Mouse (Mus musculus): ENCODE data around the gene Cntd1. TPM values are rescaled to one million over a fixed set of nuclear protein-coding genes. Genes with fewer than 3 reads are reported as not detected.

Cntd1 gene
- polyA plus RNA-seq, 1 experiment from 2014 or later = 1.1 TPM

- H3K27me3 ChIP-seq (replicated peaks; ENCODE audit: insufficient read depth, low read length) = no peaks in the 10 kb centered on the region
- ATAC-seq = no peak
- H3K4me2 ChIP-seq (replicated peaks; ENCODE audit: low read depth, low read length) = peak overlapping the region; percentile 83
Measured at GRCm38 (mm10) chr11:101252941-101253340, 25.9 kb upstream of the Cntd1 start.

DNA sequence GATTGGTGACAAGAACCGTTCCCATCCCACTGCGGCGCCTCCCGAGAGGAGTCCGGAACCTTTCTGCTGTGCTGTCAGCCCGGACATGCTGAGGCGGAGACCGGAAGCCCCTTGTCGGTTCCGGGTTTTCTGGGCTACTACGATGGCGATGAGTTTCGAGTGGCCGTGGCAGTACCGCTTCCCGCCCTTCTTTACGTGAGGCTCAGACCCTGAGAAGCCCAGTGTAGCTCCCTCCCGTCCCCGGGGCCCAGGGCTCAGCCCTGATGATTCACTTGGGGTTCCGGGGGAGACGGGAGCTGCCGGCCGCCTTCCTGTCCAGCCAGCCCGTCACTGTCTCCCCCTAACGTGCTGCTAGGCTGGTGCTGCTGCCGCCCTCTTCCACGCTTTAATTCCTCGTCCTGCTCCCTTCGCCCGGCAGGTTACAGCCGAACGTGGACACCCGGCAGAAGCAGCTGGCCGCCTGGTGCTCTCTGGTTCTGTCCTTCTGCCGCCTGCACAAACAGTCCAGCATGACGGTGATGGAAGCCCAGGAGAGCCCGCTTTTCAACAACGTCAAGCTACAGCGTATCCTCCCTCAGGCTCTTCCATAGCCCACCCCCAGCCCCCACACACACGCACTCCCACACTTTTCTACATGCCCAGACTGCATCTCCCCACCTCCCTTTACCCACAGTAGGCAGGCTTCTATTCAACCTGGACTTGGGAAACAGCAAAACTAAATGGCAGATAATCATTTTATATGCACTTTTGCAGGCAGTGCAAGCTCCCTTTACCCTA is 25.0 kb upstream of the Cntd1 start, which contains the start of gene Vps25:
Vps25 (plus strand) TSS at position 95 of the 777 bp plus-strand sequence.
- peak; percentile 91 for ATAC-seq
- H3K4me2 ChIP-seq (replicated peaks; ENCODE audit: low read depth, low read length) = peak within 1 kb of the TSS; percentile 83
- DNase-seq (ENCODE audit: low spot score) = peak; percentile 90
- no peaks in the 10 kb centered on the region for H3K27me3 ChIP-seq (replicated peaks; ENCODE audit: insufficient read depth, low read length)
- 0% methylated on average over 38 of the region's 40 CpGs for WGBS
- H3K36me3 ChIP-seq (ENCODE audit: insufficient read depth, low read length) = no peaks in the 10 kb centered on the region
- TF ChIP-seq CTCF (IDR thresholded peaks at IDR 0.05) = peak; percentile 53
- no peak for TF ChIP-seq EP300 (IDR thresholded peaks at IDR 0.05)
- H3K9me3 ChIP-seq (ENCODE audit: low read length) = no peaks in the 10 kb centered on the region
- H3K27ac ChIP-seq (ENCODE audit: low read length) = peak within 1 kb of the TSS; percentile 92
- H3K9ac ChIP-seq (replicated peaks; ENCODE audit: low read depth) = peak within 1 kb of the TSS; percentile 87
- H3K4me3 ChIP-seq (ENCODE audit: low read depth, low read length) = peak within 1 kb of the TSS; percentile 92
- peaks cover 3% of the 10 kb centered on the region; the same call in 1 of the 2 replicates for H3K4me1 ChIP-seq (ENCODE audit: insufficient read depth, low read depth, low read length)

More at GRCm38 (mm10) chr11:101252941-101253340, 25.9 kb upstream of the Cntd1 start:
- DNase-seq (ENCODE audit: low spot score) = no peak
- WGBS = 3% methylated on average over 7 of the region's 7 CpGs
- H3K27ac ChIP-seq (ENCODE audit: low read length) = peak overlapping the region; percentile 92
- peak overlapping the region; percentile 87; the same call in 1 of the 2 replicates for H3K9ac ChIP-seq (replicated peaks; ENCODE audit: low read depth)
- peak overlapping the region; percentile 92 for H3K4me3 ChIP-seq (ENCODE audit: low read depth, low read length)
- TF ChIP-seq EP300 (IDR thresholded peaks at IDR 0.05) (no peak), CTCF (IDR thresholded peaks at IDR 0.05) (no peak)
- no peaks in the 10 kb centered on the region for H3K9me3 ChIP-seq (ENCODE audit: low read length)
- H3K4me1 ChIP-seq (ENCODE audit: insufficient read depth, low read depth, low read length) = peaks cover 3% of the 10 kb centered on the region; the same call in 1 of the 2 replicates
- no peaks in the 10 kb centered on the region for H3K36me3 ChIP-seq (ENCODE audit: insufficient read depth, low read length)

DNA sequence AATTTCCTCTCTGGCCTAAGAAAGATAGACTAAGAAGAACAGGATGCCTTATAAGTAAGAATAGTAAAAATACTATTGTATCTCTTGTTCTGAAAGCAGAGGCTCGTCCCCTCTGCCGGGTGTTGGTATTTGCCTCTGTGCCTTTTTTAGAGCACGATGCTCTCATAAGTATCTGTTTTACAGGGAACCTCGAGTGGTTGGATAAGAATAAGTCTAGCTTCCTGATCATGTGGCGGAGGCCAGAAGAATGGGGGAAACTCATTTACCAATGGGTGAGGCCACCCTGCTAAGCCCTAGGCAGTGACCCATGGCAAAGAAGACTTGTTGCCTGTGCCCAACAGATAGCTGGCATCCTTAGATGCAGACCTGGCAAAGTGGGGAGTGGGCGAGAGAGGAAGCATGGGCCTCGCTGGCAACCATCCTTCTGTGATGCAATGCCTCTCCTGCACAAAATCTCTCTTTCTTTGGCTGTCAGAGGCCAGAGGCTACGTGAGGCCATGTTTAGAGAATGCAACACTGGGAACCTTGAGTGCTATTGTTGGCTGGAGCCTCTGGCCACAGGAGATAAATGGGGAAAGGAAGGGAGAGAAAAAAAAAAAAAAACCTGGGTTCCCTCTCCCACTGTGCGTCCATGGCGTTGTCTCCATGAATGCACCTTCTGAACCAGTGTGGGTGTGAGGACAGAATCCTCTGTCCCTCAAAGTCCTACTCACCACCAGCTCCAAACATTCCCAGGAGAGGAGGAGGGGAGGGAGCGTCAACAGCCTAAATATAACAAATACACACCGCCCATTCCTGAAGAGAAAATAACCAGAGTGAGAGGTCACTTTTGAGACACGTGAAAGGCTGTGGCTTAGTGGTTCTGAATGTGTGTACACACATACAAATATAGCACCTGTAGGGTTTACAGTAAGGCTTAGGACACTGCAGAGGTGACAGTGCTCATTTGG is 22.7 kb upstream of the Cntd1 start:
- no peak for DNase-seq (ENCODE audit: low spot score)
- TF ChIP-seq CTCF (IDR thresholded peaks at IDR 0.05) (no peak), EP300 (IDR thresholded peaks at IDR 0.05) (no peak)
- ATAC-seq = no peak
- no peak overlapping the region for H3K27ac ChIP-seq (ENCODE audit: low read length)
- H3K9me3 ChIP-seq (ENCODE audit: low read length) = no peaks in the 10 kb centered on the region
- no peaks in the 10 kb centered on the region for H3K27me3 ChIP-seq (replicated peaks; ENCODE audit: insufficient read depth, low read length)
- no peak overlapping the region for H3K9ac ChIP-seq (replicated peaks; ENCODE audit: low read depth)
- no peak overlapping the region for H3K4me3 ChIP-seq (ENCODE audit: low read depth, low read length)
- WGBS = 80% methylated on average over 13 of the region's 13 CpGs
- no peak overlapping the region for H3K4me2 ChIP-seq (replicated peaks; ENCODE audit: low read depth, low read length)
- no peaks in the 10 kb centered on the region; the same call in 1 of the 2 replicates for H3K36me3 ChIP-seq (ENCODE audit: insufficient read depth, low read length)
- peaks cover 8% of the 10 kb centered on the region; the same call in 1 of the 2 replicates for H3K4me1 ChIP-seq (ENCODE audit: insufficient read depth, low read depth, low read length)

DNA sequence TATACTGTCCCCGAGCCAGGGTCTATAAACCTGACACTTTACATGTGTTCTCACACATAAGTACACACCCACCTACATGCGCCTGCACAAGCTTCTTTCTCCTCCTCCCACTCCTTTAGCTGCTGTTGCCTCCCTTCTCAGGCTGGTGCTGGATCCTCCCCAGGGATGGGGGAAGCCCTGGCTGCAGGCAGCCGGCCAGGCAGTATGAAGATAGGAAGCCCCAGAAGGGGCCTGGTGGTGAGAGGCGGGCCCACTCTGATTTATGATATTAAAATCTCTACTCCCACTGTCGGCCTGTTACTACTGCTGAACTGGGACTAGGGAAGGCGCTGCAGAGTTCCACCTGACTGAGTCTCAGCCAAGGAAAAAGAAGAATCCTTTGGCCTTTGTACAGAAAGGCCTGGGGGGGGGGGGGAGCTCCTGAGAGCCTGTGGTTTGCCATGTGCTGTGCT is 19.5 kb upstream of the Cntd1 start:
- ATAC-seq (no peak), DNase-seq (ENCODE audit: low spot score) (no peak)
- Histone ChIP-seq H3K4me2 (replicated peaks; ENCODE audit: low read depth, low read length) (no peak overlapping the region), H3K9me3 (ENCODE audit: low read length) (no peaks in the 10 kb centered on the region), H3K9ac (replicated peaks; ENCODE audit: low read depth) (no peak overlapping the region), H3K4me3 (ENCODE audit: low read depth, low read length) (no peak overlapping the region), H3K27me3 (replicated peaks; ENCODE audit: insufficient read depth, low read length) (peaks cover 5% of the 10 kb centered on the region; the same call in 1 of the 2 replicates), H3K36me3 (ENCODE audit: insufficient read depth, low read length) (no peaks in the 10 kb centered on the region; the same call in 1 of the 2 replicates), H3K4me1 (ENCODE audit: insufficient read depth, low read depth, low read length) (peaks cover 15% of the 10 kb centered on the region; the same call in 1 of the 2 replicates), H3K27ac (ENCODE audit: low read length) (no peak overlapping the region)
- WGBS = 28% methylated on average over 6 of the region's 6 CpGs
- TF ChIP-seq CTCF (IDR thresholded peaks at IDR 0.05) (no peak), EP300 (IDR thresholded peaks at IDR 0.05) (no peak)

DNA sequence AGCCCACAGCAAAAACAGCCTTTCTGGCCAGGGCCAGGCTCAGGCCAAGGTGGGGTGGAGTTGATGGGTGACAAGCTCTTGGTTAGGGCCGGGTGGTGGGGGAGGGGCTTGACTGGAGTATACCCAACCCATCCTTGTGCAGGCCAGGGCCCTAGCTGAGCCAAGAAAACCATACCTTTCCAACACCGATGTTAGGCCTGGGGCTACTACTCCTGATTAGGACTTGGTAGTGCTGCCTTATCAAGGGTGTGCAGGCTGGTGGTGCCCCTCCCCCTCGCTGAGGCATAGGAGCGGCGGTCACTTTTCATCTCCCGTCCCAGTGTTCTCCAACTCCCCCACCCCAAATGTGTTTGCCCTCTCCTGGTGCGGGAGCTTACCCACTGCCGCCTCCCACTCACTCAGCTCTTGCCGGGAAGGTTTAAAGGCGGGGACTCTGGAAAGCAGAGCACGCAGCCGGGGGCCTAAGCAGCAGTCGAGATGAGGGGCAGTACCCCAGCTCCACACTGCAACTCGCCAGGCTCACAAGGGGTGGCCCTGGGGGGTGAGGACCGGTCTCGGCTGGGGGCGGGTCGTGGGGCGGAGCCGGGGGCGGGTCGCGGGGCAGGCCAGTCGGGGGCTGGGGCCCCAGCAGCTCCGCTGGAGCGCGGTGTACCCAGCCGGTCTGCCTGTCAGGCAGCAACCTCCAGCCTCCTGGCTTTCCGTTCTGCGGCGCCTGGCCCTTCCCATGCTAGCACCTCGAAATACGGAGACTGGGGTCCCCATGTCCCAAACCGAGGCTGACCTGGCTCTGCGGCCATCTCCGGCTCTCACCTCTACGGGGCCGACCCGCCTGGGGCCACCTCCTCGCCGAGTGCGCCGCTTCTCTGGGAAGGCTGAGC is 18.6 kb upstream of the Cntd1 start, which contains the start of gene Wnk4:
Wnk4 (plus strand) TSS at position 620 of the 878 bp plus-strand sequence.
- H3K9ac ChIP-seq (replicated peaks; ENCODE audit: low read depth) = peak within 1 kb of the TSS; percentile 58
- H3K27ac ChIP-seq (ENCODE audit: low read length) = 0 out of 2 replicates have a peak within 1 kb of the TSS, but pooled peaks have one; percentile 32
- no peak for TF ChIP-seq EP300 (IDR thresholded peaks at IDR 0.05)
- no peak for TF ChIP-seq CTCF (IDR thresholded peaks at IDR 0.05)
- H3K27me3 ChIP-seq (replicated peaks; ENCODE audit: insufficient read depth, low read length) = peaks cover 10% of the 10 kb centered on the region; the same call in 1 of the 2 replicates
- peak within 1 kb of the TSS; percentile 98 for H3K4me2 ChIP-seq (replicated peaks; ENCODE audit: low read depth, low read length)
- ATAC-seq = peak; percentile 85
- no peaks in the 10 kb centered on the region for H3K9me3 ChIP-seq (ENCODE audit: low read length)
- H3K4me1 ChIP-seq (ENCODE audit: insufficient read depth, low read depth, low read length) = peaks cover 18% of the 10 kb centered on the region; the same call in 1 of the 2 replicates
- WGBS = under 1% methylated on average over 40 of the region's 43 CpGs
- no peaks in the 10 kb centered on the region; the same call in 1 of the 2 replicates for H3K36me3 ChIP-seq (ENCODE audit: insufficient read depth, low read length)
- peak; percentile 72 for DNase-seq (ENCODE audit: low spot score)
- peak within 1 kb of the TSS; percentile 56 for H3K4me3 ChIP-seq (ENCODE audit: low read depth, low read length)

Measured in lung, postnatal 0 days (tissue).